ENCODE assay signal across 8 mouse cellular contexts in the genomic region with DNA sequence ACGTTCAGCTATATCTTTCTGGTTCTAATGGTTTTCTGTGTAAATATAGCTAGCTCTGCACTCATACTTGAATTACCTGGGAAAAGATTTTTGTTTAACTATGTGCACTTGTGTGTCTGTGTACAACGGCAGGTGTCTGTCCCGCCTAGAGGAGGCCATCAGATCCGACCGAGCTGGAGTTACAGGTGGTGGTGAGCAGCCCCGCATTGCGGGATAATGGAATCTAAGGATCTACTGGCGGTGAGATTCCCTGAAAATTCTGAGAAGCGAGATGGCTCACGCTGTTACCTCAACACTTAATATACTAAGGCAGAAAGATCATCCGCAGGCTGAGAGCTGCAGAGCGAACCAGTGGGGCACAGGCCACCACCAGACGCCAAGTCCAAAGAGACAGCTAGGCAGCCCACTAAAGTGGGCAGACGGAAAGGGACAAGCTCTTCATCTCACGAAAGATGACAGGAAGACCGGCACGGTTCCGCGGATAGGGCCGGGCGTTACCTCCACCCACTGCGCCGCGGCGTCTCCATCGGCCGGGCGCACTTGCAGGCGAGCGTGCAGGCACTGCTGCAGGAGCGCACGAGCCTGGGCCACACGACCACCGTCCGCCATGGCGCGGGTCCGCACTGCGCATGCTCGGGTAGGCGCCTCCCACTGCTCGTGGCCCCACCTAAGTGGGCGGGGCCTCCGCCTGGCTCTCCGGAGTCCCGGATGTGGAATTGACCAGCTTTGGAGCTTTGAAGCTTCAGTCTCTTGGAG. TPM values are rescaled to one million over a fixed set of nuclear protein-coding genes. Genes with fewer than 3 reads are reported as not detected.
A peak's percentile ranks its signal among the peaks of the same experiment; 100 is the strongest.
DNase-seq lines count a peak whose midpoint lies in the region; ATAC-seq and TF ChIP-seq lines count a peak whose summit lies in the region.

TSS of gene Dtd2 (minus strand) at position 625 of the 756 bp plus-strand sequence.

- peaks cover 13% of the 10 kb centered on the region; the same call in 1 of the 2 replicates for H3K4me1 ChIP-seq in forebrain, embryonic 15.5 days
- no peaks in the 10 kb centered on the region for H3K4me1 ChIP-seq in lung, embryonic 14.5 days (ENCODE audit: insufficient read depth)
- H3K4me1 ChIP-seq in olfactory bulb, adult 2 months (ENCODE audit: control insufficient read depth, insufficient read depth, low read length) = no peaks in the 10 kb centered on the region
- no peaks in the 10 kb centered on the region; the same call in 1 of the 2 replicates for H3K4me1 ChIP-seq in thymus, adult 2 months (replicated peaks; ENCODE audit: control insufficient read depth, insufficient read depth, low read length)

- H3K9me3 ChIP-seq in forebrain, embryonic 15.5 days = no peaks in the 10 kb centered on the region
- no peaks in the 10 kb centered on the region for H3K9me3 ChIP-seq in lung, embryonic 14.5 days (ENCODE audit: low read depth, low read length)

- H3K36me3 ChIP-seq in forebrain, embryonic 15.5 days = no peaks in the 10 kb centered on the region
- 0 out of 2 replicates have a peak, but pooled peaks cover 9% of the 10 kb centered on the region for H3K36me3 ChIP-seq in lung, embryonic 14.5 days (ENCODE audit: insufficient read depth)
- no peaks in the 10 kb centered on the region for H3K36me3 ChIP-seq in thymus, adult 2 months (ENCODE audit: control insufficient read depth, insufficient read depth, low read length)

- ATAC-seq in forebrain, embryonic 15.5 days (replicated peaks) = peak; percentile 94
- ATAC-seq in lung, embryonic 14.5 days (ENCODE audit: insufficient read depth) = peak; percentile 98

- H3K27me3 ChIP-seq in forebrain, embryonic 15.5 days = no peaks in the 10 kb centered on the region
- H3K27me3 ChIP-seq in lung, embryonic 14.5 days (ENCODE audit: insufficient read depth, low read length) = no peaks in the 10 kb centered on the region
- no peaks in the 10 kb centered on the region for H3K27me3 ChIP-seq in thymus, adult 2 months (ENCODE audit: control insufficient read depth, insufficient read depth, low read length)

- H3K4me3 ChIP-seq in forebrain, embryonic 15.5 days = peak within 1 kb of the TSS; percentile 71
- H3K4me3 ChIP-seq in layer of hippocampus, adult 2 months = peak within 1 kb of the TSS; percentile 64
- peak within 1 kb of the TSS; percentile 71 for H3K4me3 ChIP-seq in lung, embryonic 14.5 days (ENCODE audit: low read depth, low read length)
- H3K4me3 ChIP-seq in olfactory bulb, adult 2 months (ENCODE audit: insufficient read depth, low read depth, low read length) = peak within 1 kb of the TSS; percentile 92
- H3K4me3 ChIP-seq in thymus, adult 2 months (ENCODE audit: control insufficient read depth, insufficient read depth, low read length) = peak within 1 kb of the TSS; percentile 84

- peak within 1 kb of the TSS; percentile 65 for H3K4me2 ChIP-seq in forebrain, embryonic 15.5 days (replicated peaks)
- peak within 1 kb of the TSS; percentile 80 for H3K4me2 ChIP-seq in lung, embryonic 14.5 days

- peak; percentile 98 for TF ChIP-seq POLR2A in olfactory bulb, adult 2 months (IDR thresholded peaks at IDR 0.05; ENCODE audit: insufficient read depth, low read depth, low read length)
- peak; percentile 95 for TF ChIP-seq POLR2A in thymus, adult 2 months (IDR thresholded peaks at IDR 0.05; ENCODE audit: control insufficient read depth, extremely low read depth, insufficient read depth, low read length, poor library complexity)

- H3K9ac ChIP-seq in forebrain, embryonic 15.5 days (replicated peaks) = peak within 1 kb of the TSS; percentile 72
- peak within 1 kb of the TSS; percentile 70 for H3K9ac ChIP-seq in lung, embryonic 14.5 days

- 2% methylated on average over 46 of the region's 46 CpGs for WGBS in forebrain, embryonic 15.5 days
- WGBS in lung, embryonic 14.5 days = 1% methylated on average over 46 of the region's 46 CpGs
- 1% methylated on average over 46 of the region's 46 CpGs for WGBS in olfactory bulb, adult 2 months
- WGBS in thymus, adult 2 months = 2% methylated on average over 46 of the region's 46 CpGs

- intact Hi-C loops in heart, postnatal 36 days (cut with DNase I) = no loop called here

- no peak for TF ChIP-seq CTCF in layer of hippocampus, adult 2 months (conservative IDR thresholded peaks at IDR 0.05)
- no peak for TF ChIP-seq CTCF in lung, embryonic 14.5 days (IDR thresholded peaks at IDR 0.05; ENCODE audit: low read depth)
- TF ChIP-seq CTCF in olfactory bulb, adult 2 months (IDR thresholded peaks at IDR 0.05; ENCODE audit: insufficient read depth, low read depth, low read length) = 0 out of 2 replicates have a peak, but pooled peaks have one; percentile 14
- no peak; the same call in 1 of the 2 replicates for TF ChIP-seq CTCF in thymus, adult 2 months (IDR thresholded peaks at IDR 0.05; ENCODE audit: borderline replicate concordance, control insufficient read depth, extremely low read depth, insufficient read depth, low read length, poor library complexity)

- peak within 1 kb of the TSS; percentile 68 for H3K27ac ChIP-seq in forebrain, embryonic 15.5 days (replicated peaks)
- H3K27ac ChIP-seq in layer of hippocampus, adult 2 months = peak within 1 kb of the TSS; percentile 89
- H3K27ac ChIP-seq in lung, embryonic 14.5 days (ENCODE audit: low read depth) = peak within 1 kb of the TSS; percentile 77
- H3K27ac ChIP-seq in olfactory bulb, adult 2 months (ENCODE audit: insufficient read depth, low read depth, low read length) = no peak within 1 kb of the TSS
- H3K27ac ChIP-seq in thymus, adult 2 months (ENCODE audit: control insufficient read depth, insufficient read depth, low read length) = peak within 1 kb of the TSS; percentile 6; the same call in 1 of the 2 replicates

- DNase-seq in ES-CJ7 (ENCODE audit: low read depth, low spot score) = peak; percentile 92
- DNase-seq in cerebellum, adult 11 months = peak; percentile 93
- DNase-seq in heart, postnatal 36 days = peak; percentile 93
- peak; percentile 88 to 97 for DNase-seq in layer of hippocampus, adult 2 months (ENCODE audit: low spot score in 2 of 2)
- DNase-seq in lung, embryonic 14.5 days = peak; percentile 97
- DNase-seq in thymus, adult 2 months = peak; percentile 95

RNA-seq across cellular contexts. Expression of gene Dtd2, which starts in this region (rescaled TPM):
- 14.9 and 16.4 TPM in 2 replicates for polyA plus RNA-seq in forebrain, embryonic 15.5 days (2015; fragmentation: Nextera tagmentation; extraction: Ambion mirVana)
- 1 to 10 TPM; 5.1 to 6.1 TPM for total RNA-seq in heart, postnatal 36 days (2021)
- 10 to 100 TPM; 10.2 to 12.9 TPM for total RNA-seq in layer of hippocampus, adult 2 months (2021)
- polyA plus RNA-seq in lung, embryonic 14.5 days (2014; fragmentation: Nextera tagmentation; extraction: Ambion mirVana) = 24.4 and 25.9 TPM in 2 replicates
- polyA plus RNA-seq in olfactory bulb, adult 2 months (2012; ENCODE audit: insufficient read depth, insufficient read length, low replicate concordance, missing spikeins) = not detected in 2 replicates
- polyA plus RNA-seq in thymus, adult 2 months (2012; rRNA removed) = 3.6 and 5.6 TPM in 2 replicates
